Mouse (Mus musculus) left cerebral cortex, adult 2 months (tissue): ENCODE measurements around the gene Srrd. TPM values are rescaled to one million over a fixed set of nuclear protein-coding genes. Genes with fewer than 3 reads are reported as not detected.

Source experiments
- DNase-seq, 2 experiments: peaks; one replicate each; pipeline ENCODE4 v3.0.0; 2021 to 2022; ENCODE audit warnings: low spot score in 2 of 2, mixed read lengths in 1 of 2; ENCODE audit errors: extremely low spot score in 1 of 2
- H3K27ac ChIP-seq: fragments of 200-600 bp; 2 replicates; pipeline ENCODE4 v1.8.1; 2022
- H3K4me3 ChIP-seq: fragments of 200-600 bp; 2 replicates; pipeline ENCODE4 v1.8.1; 2022
- CTCF ChIP-seq: fragments of 200-600 bp; IDR thresholded peaks from 2 replicates; pipeline ENCODE4 v1.8.1; 2022; ENCODE audit warnings: antibody characterized with exemption, mild to moderate bottlenecking, moderate library complexity
- intact Hi-C: fragments of 180-260 bp; cut with DNase I; formaldehyde crosslinking; loops from one replicate; pipeline ENCODE4 v1.15.1; 2025
- total RNA-seq, 2 experiments: library from RNA; stranded (reverse); gene quantifications; 2 replicates each; pipeline ENCODE4 v1.2.3; 2021

Gene Srrd
- total RNA-seq, 2 experiments from 2014 or later = 23.1 to 29.9 TPM

- H3K27ac ChIP-seq = no peak overlapping the region
- no peak for TF ChIP-seq CTCF
Observed at GRCm38 (mm10) chr5:112292343-112292980, 50.4 kb downstream of the Srrd start.

GRCm38 (mm10) chr5:112291866-112292265 is 51.0 kb downstream of the Srrd start:
- Histone ChIP-seq H3K4me3 (no peak overlapping the region), H3K27ac (no peak overlapping the region)
- no peak for TF ChIP-seq CTCF
- no peak for DNase-seq
- intact Hi-C loops = no loop called here

More at GRCm38 (mm10) chr5:112292343-112292980, 50.4 kb downstream of the Srrd start:
- no peak for DNase-seq
- intact Hi-C loops = no loop called here
- no peak overlapping the region for H3K4me3 ChIP-seq

- no peak for TF ChIP-seq CTCF
- Histone ChIP-seq H3K27ac (no peak overlapping the region), H3K4me3 (no peak overlapping the region)
- intact Hi-C loops = no loop called here
- no peak for DNase-seq
Observed at GRCm38 (mm10) chr5:112290536-112290880, 52.3 kb downstream of the Srrd start.

GRCm38 (mm10) chr5:112289819-112290535 is 52.9 kb downstream of the Srrd start:
- DNase-seq = no peak
- intact Hi-C loops = no loop called here
- Histone ChIP-seq H3K4me3 (no peak overlapping the region), H3K27ac (no peak overlapping the region)
- TF ChIP-seq CTCF = no peak

- no peak for DNase-seq
- Histone ChIP-seq H3K27ac (no peak overlapping the region), H3K4me3 (no peak overlapping the region)
- intact Hi-C loops = no loop called here
- TF ChIP-seq CTCF = no peak
Observed at GRCm38 (mm10) chr5:112289236-112289635, 53.6 kb downstream of the Srrd start.

- Histone ChIP-seq H3K27ac (peak overlapping the region; percentile 41), H3K4me3 (no peak overlapping the region)
- TF ChIP-seq CTCF = no peak
- intact Hi-C loops = no loop called here
- DNase-seq = no peak
Observed at GRCm38 (mm10) chr5:112288193-112289141, 54.4 kb downstream of the Srrd start.

GRCm38 (mm10) chr5:112287652-112288051 is 55.2 kb downstream of the Srrd start:
- TF ChIP-seq CTCF = no peak
- no peak for DNase-seq
- intact Hi-C loops = no loop called here
- Histone ChIP-seq H3K27ac (peak overlapping the region; percentile 41), H3K4me3 (no peak overlapping the region)

Other genes starting within 250 kb of the Srrd start
- gene Cryba4, start 90.5 kb downstream of the Srrd start, total RNA-seq = under 1 TPM in 1 of 2 experiments, not detected in 1; 0.49 TPM
- 1 to 10 TPM; 6.9 to 7.4 TPM for gene Crybb1, start 87.2 kb downstream of the Srrd start, total RNA-seq
- 10 to 100 TPM; 37.5 to 41.9 TPM for gene Tpst2, start 66.3 kb downstream of the Srrd start, total RNA-seq
- gene Tfip11, start 16.7 kb downstream of the Srrd start, total RNA-seq = 10 to 100 TPM; 43.0 to 45.0 TPM
- 10 to 100 TPM; 26.9 to 38.3 TPM for gene Hps4, start within 50 bp of the Srrd start, total RNA-seq
- gene Gm6583, start 13.0 kb upstream of the Srrd start, total RNA-seq = not detected
- 100 to 1,000 TPM; 180 to 183 TPM for gene Asphd2, start 51.8 kb upstream of the Srrd start, total RNA-seq
- gene Gm6588, start 106.4 kb upstream of the Srrd start, total RNA-seq = not detected
- 100 to 1,000 TPM; 174 to 177 TPM for gene Sez6l, start 234.1 kb upstream of the Srrd start, total RNA-seq